Mouse (Mus musculus) lung, embryonic 14.5 days (tissue): ENCODE data around the gene Catsperd. TPM values are rescaled to one million over a fixed set of nuclear protein-coding genes. Genes with fewer than 3 reads are reported as not detected.

Experiments
- ATAC-seq: fragments of 200-750 bp; cut with Nextera tagmentation; 2 replicates; pipeline ENCODE4 v1.8.0; 2017; ENCODE audit warnings: mild to moderate bottlenecking, moderate TSS enrichment, moderate library complexity; ENCODE audit not compliant: insufficient read depth
- DNase-seq: peaks from one replicate; pipeline ENCODE4 v3.0.0-alpha.2; 2015
- H3K27ac ChIP-seq: fragments of 300-500 bp; sonication (generic); 2 replicates; pipeline ENCODE4 v1.5.1; 2014; ENCODE audit warnings: low read depth, mild to moderate bottlenecking, moderate library complexity
- H3K27me3 ChIP-seq: fragments of 300-500 bp; sonication (generic); 2 replicates; pipeline ENCODE4 v1.6.1; 2014; ENCODE audit warnings: low read length, control low read depth; ENCODE audit not compliant: insufficient read depth
- H3K36me3 ChIP-seq: fragments of 300-500 bp; sonication (generic); 2 replicates; pipeline ENCODE4 v1.6.1; 2014; ENCODE audit warnings: control low read depth; ENCODE audit not compliant: insufficient read depth
- H3K4me1 ChIP-seq: fragments of 300-500 bp; sonication (generic); 2 replicates; pipeline ENCODE4 v1.6.1; 2014; ENCODE audit warnings: antibody characterized with exemption, control low read depth; ENCODE audit not compliant: insufficient read depth
- H3K4me2 ChIP-seq: fragments of 300-500 bp; sonication (generic); 2 replicates; pipeline ENCODE4 v1.6.1; 2014; ENCODE audit warnings: mild to moderate bottlenecking
- H3K4me3 ChIP-seq: fragments of 300-500 bp; sonication (generic); 2 replicates; pipeline ENCODE4 v1.5.1; 2014; ENCODE audit warnings: low read depth, low read length
- H3K9ac ChIP-seq: fragments of 300-500 bp; sonication (generic); 2 replicates; pipeline ENCODE4 v1.6.1; 2014
- H3K9me3 ChIP-seq: fragments of 300-500 bp; sonication (generic); 2 replicates; pipeline ENCODE4 v1.6.1; 2016; ENCODE audit warnings: low read depth, low read length, control low read depth
- CTCF ChIP-seq: IDR thresholded peaks from 2 replicates; pipeline ENCODE4 v1.5.1; 2016; ENCODE audit warnings: antibody characterized with exemption, low read depth
- WGBS: fragments of 180-500 bp; shearing (Covaris S2); extraction: QIAGEN DNeasy Blood & Tissue Kit; methylation state at CpG from one replicate; pipeline ENCODE4 v1.1.7; 2014; 5-methylcytosine and 5-hydroxymethylcytosine counted together
- polyA plus RNA-seq: library from polyadenylated mRNA; unstranded; fragments of >200 nt; fragmentation: Nextera tagmentation; extraction: Ambion mirVana; gene quantifications from 2 replicates; pipeline ENCODE4 v1.2.1, GENCODE M21; 2014

Catsperd gene
- polyA plus RNA-seq, 1 experiment from 2014 or later = 0.57 TPM

- no peak overlapping the region for H3K27ac ChIP-seq
- DNase-seq = no peak
- WGBS = 90% methylated on average over 4 of the region's 4 CpGs
- H3K9me3 ChIP-seq = no peaks in the 10 kb centered on the region
- H3K4me3 ChIP-seq = no peak overlapping the region
- H3K4me1 ChIP-seq = peaks cover 4% of the 10 kb centered on the region; the same call in 1 of the 2 replicates
- no peak for ATAC-seq
- no peaks in the 10 kb centered on the region for H3K27me3 ChIP-seq
- no peak overlapping the region for H3K4me2 ChIP-seq
- peaks cover 76% of the 10 kb centered on the region for H3K36me3 ChIP-seq
- TF ChIP-seq CTCF = no peak
- H3K9ac ChIP-seq = no peak overlapping the region
Observed at GRCm38 (mm10) chr17:56588921-56589320, 39.0 kb upstream of the Catsperd start.

GRCm38 (mm10) chr17:56592553-56592952 is 35.4 kb upstream of the Catsperd start:
- TF ChIP-seq CTCF = no peak
- H3K36me3 ChIP-seq = peaks cover 99% of the 10 kb centered on the region
- no peak for ATAC-seq
- H3K27me3 ChIP-seq = no peaks in the 10 kb centered on the region
- H3K4me2 ChIP-seq = no peak overlapping the region
- H3K4me3 ChIP-seq = no peak overlapping the region
- no peaks in the 10 kb centered on the region for H3K9me3 ChIP-seq
- H3K9ac ChIP-seq = no peak overlapping the region
- H3K4me1 ChIP-seq = no peaks in the 10 kb centered on the region
- no peak for DNase-seq
- no peak overlapping the region for H3K27ac ChIP-seq

- H3K4me3 ChIP-seq = no peak overlapping the region
- no peaks in the 10 kb centered on the region for H3K9me3 ChIP-seq
- no peak for TF ChIP-seq CTCF
- no peak overlapping the region for H3K27ac ChIP-seq
- no peak overlapping the region for H3K9ac ChIP-seq
- H3K36me3 ChIP-seq = peaks cover 95% of the 10 kb centered on the region
- DNase-seq (no peak), ATAC-seq (peak; percentile 25; the same call in 1 of the 2 replicates)
- H3K4me2 ChIP-seq = no peak overlapping the region
- no peaks in the 10 kb centered on the region for H3K4me1 ChIP-seq
- no peaks in the 10 kb centered on the region for H3K27me3 ChIP-seq
- WGBS = 84% methylated on average over 8 of the region's 8 CpGs
Observed at GRCm38 (mm10) chr17:56593527-56594271, 34.2 kb upstream of the Catsperd start.

GRCm38 (mm10) chr17:56603186-56604069 is 24.5 kb upstream of the Catsperd start:
- Histone ChIP-seq H3K27ac (no peak overlapping the region), H3K36me3 (peaks cover 90% of the 10 kb centered on the region), H3K27me3 (no peaks in the 10 kb centered on the region), H3K9ac (no peak overlapping the region), H3K4me3 (no peak overlapping the region), H3K4me2 (no peak overlapping the region), H3K9me3 (no peaks in the 10 kb centered on the region), H3K4me1 (peaks cover 1% of the 10 kb centered on the region; the same call in 1 of the 2 replicates)
- WGBS = 92% methylated on average over 28 of the region's 28 CpGs
- no peak for TF ChIP-seq CTCF
- ATAC-seq (no peak), DNase-seq (no peak)

- H3K4me2 ChIP-seq = no peak overlapping the region
- no peak overlapping the region for H3K9ac ChIP-seq
- H3K9me3 ChIP-seq = no peaks in the 10 kb centered on the region
- no peaks in the 10 kb centered on the region for H3K27me3 ChIP-seq
- peaks cover 5% of the 10 kb centered on the region; the same call in 1 of the 2 replicates for H3K4me1 ChIP-seq
- DNase-seq = no peak
- 82% methylated on average over 9 of the region's 9 CpGs for WGBS
- no peak overlapping the region for H3K4me3 ChIP-seq
- TF ChIP-seq CTCF = no peak
- ATAC-seq = no peak
- H3K36me3 ChIP-seq = peaks cover 90% of the 10 kb centered on the region
- H3K27ac ChIP-seq = no peak overlapping the region
Observed at GRCm38 (mm10) chr17:56604070-56604380, 23.9 kb upstream of the Catsperd start.

- no peak overlapping the region for H3K4me3 ChIP-seq
- H3K4me2 ChIP-seq = no peak overlapping the region
- peaks cover 5% of the 10 kb centered on the region; the same call in 1 of the 2 replicates for H3K4me1 ChIP-seq
- H3K9me3 ChIP-seq = no peaks in the 10 kb centered on the region
- DNase-seq (no peak), ATAC-seq (no peak)
- H3K27me3 ChIP-seq = no peaks in the 10 kb centered on the region
- WGBS = 92% methylated on average over 3 of the region's 3 CpGs
- peaks cover 86% of the 10 kb centered on the region for H3K36me3 ChIP-seq
- no peak for TF ChIP-seq CTCF
- no peak overlapping the region for H3K27ac ChIP-seq
- no peak overlapping the region for H3K9ac ChIP-seq
Observed at GRCm38 (mm10) chr17:56604422-56604821, 23.5 kb upstream of the Catsperd start.

GRCm38 (mm10) chr17:56605431-56605830 is 22.5 kb upstream of the Catsperd start:
- H3K4me2 ChIP-seq = no peak overlapping the region
- H3K4me3 ChIP-seq = no peak overlapping the region
- ATAC-seq (no peak), DNase-seq (no peak)
- WGBS = 78% methylated on average over 9 of the region's 9 CpGs
- no peak overlapping the region for H3K27ac ChIP-seq
- H3K9me3 ChIP-seq = no peaks in the 10 kb centered on the region
- peaks cover 76% of the 10 kb centered on the region for H3K36me3 ChIP-seq
- peaks cover 9% of the 10 kb centered on the region for H3K4me1 ChIP-seq
- TF ChIP-seq CTCF = no peak
- H3K27me3 ChIP-seq = no peaks in the 10 kb centered on the region
- H3K9ac ChIP-seq = no peak overlapping the region
